Mouse (Mus musculus): ENCODE results near the gene Heyl.

DNA sequence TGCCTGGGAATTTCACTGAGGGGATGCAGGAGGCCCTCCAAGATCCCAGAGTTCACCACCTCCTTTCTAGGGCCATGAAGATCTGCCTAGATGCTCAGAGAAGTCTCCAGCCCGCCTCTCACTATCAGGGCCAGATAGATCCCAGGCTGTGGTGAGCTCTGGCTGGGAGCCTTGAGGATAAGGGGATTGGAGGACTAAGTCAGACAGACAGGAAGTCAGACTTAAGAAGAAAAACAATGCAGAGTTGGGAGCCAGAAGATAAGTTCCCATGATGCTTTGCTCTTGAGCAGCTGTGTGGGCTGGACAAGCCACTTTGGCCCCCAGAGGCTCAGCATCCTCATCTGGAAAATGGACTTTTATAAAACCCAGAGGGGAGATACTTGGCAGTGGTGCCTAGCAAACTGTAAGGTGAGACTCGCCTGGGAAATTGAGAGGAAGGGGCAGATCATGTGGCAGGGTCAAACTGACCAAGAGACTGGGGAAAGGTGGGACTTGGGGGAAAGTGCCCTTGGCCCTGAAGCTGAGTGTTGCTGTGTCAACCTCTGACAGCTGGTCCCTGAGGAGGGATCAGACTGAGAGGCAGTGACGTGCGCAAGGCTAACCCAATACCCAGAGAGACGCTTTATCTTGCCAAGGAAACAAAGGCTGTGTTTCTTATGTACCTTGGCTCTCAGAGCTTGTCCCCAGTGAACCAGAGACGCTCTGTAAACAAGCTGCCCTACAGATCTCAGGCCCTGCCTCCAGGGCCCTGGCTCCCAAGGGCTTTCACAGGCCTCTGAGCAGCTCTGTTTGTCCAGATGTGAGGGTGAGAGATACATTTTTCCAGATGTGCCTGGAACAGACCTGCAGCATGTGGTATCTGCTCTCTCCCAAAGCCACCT is 4.3 kb downstream of the Heyl start:
- no peak for TF ChIP-seq CTCF (conservative IDR thresholded peaks at IDR 0.05; ENCODE audit: insufficient read depth, insufficient read length, low read depth, low read length)
- TF ChIP-seq POLR2A (IDR thresholded peaks at IDR 0.05; ENCODE audit: low read depth, low read length), result no peak
